Mouse (Mus musculus) urinary bladder, postnatal 14 days (tissue): ENCODE measurements around the gene Dnttip1.

Source experiments
- DNase-seq: peaks from one replicate; pipeline ENCODE4 v3.0.0; 2021; ENCODE audit warnings: low spot score

The Dnttip1 gene

GRCm38 (mm10) chr2:164754105-164754504 is 8.3 kb downstream of the Dnttip1 start:
- no peak for DNase-seq

GRCm38 (mm10) chr2:164754800-164755199 is 9.0 kb downstream of the Dnttip1 start:
- DNase-seq, result no peak

GRCm38 (mm10) chr2:164757841-164758240 is 12.1 kb downstream of the Dnttip1 start:
- no peak for DNase-seq

- no peak for DNase-seq
Measured at GRCm38 (mm10) chr2:164758692-164759091, 12.9 kb downstream of the Dnttip1 start.

- DNase-seq, result no peak
Measured at GRCm38 (mm10) chr2:164760059-164760833, 14.5 kb downstream of the Dnttip1 start.

GRCm38 (mm10) chr2:164761502-164761901 is 15.7 kb downstream of the Dnttip1 start:
- DNase-seq, result no peak

- no peak for DNase-seq
Measured at GRCm38 (mm10) chr2:164761971-164762370, 16.2 kb downstream of the Dnttip1 start.

- DNase-seq, result no peak
Measured at GRCm38 (mm10) chr2:164762593-164762992, 16.8 kb downstream of the Dnttip1 start.

GRCm38 (mm10) chr2:164765841-164766240 is 20.1 kb downstream of the Dnttip1 start:
- no peak for DNase-seq

- DNase-seq, result no peak
Measured at GRCm38 (mm10) chr2:164767812-164768540, 22.2 kb downstream of the Dnttip1 start.

- DNase-seq, result peak; percentile 98
Measured at GRCm38 (mm10) chr2:164769258-164770037, 23.7 kb downstream of the Dnttip1 start, which contains the start of gene Ube2c. TSS of gene Ube2c (plus strand) at chr2:164769898.

GRCm38 (mm10) chr2:164770279-164770678 is 24.5 kb downstream of the Dnttip1 start:
- no peak for DNase-seq

GRCm38 (mm10) chr2:164771123-164771522 is 25.3 kb downstream of the Dnttip1 start:
- DNase-seq, result no peak

- DNase-seq, result no peak
Measured at GRCm38 (mm10) chr2:164773229-164773988, 27.6 kb downstream of the Dnttip1 start.

- DNase-seq, result no peak
Measured at GRCm38 (mm10) chr2:164773989-164774364, 28.2 kb downstream of the Dnttip1 start.

GRCm38 (mm10) chr2:164776130-164776529 is 30.3 kb downstream of the Dnttip1 start:
- no peak for DNase-seq

- no peak for DNase-seq
Measured at GRCm38 (mm10) chr2:164776801-164777200, 31.0 kb downstream of the Dnttip1 start.

GRCm38 (mm10) chr2:164777246-164778014 is 31.6 kb downstream of the Dnttip1 start:
- no peak for DNase-seq

GRCm38 (mm10) chr2:164778015-164778287 is 32.2 kb downstream of the Dnttip1 start:
- no peak for DNase-seq

- no peak for DNase-seq
Measured at GRCm38 (mm10) chr2:164778809-164779208, 33.0 kb downstream of the Dnttip1 start.

- no peak for DNase-seq
Measured at GRCm38 (mm10) chr2:164779481-164780086, 33.8 kb downstream of the Dnttip1 start, which contains the start of gene Tnnc2. TSS of gene Tnnc2 (minus strand) at chr2:164779967.
